Mouse (Mus musculus) heart, embryonic 15.5 days (tissue): ENCODE measurements at regions not wholly inside any gene's neighbourhood (a gene's known extent, or its start where the extent isn't known, plus 50 kb on each side); places are given as distances from the start of the nearest gene placed in this dataset.
A peak's percentile ranks its signal among the peaks of the same experiment; 100 is the strongest.

Experiments used
- ATAC-seq: fragments of 200-750 bp; cut with Nextera tagmentation; replicated peaks from 2 replicates; pipeline ENCODE4 v1.8.0; 2017; ENCODE audit warnings: low read depth, moderate TSS enrichment; ENCODE audit not compliant: insufficient number of reproducible peaks, insufficient read depth, low FRiP score
- H3K27ac ChIP-seq: fragments of 300-500 bp; sonication (generic); 2 replicates; pipeline ENCODE4 v1.5.1; 2015; ENCODE audit warnings: mild to moderate bottlenecking, inconsistent platforms
- H3K27me3 ChIP-seq: fragments of 300-500 bp; sonication (generic); 2 replicates; pipeline ENCODE4 v1.6.1; 2015; ENCODE audit warnings: inconsistent platforms
- H3K36me3 ChIP-seq: fragments of 300-500 bp; sonication (generic); 2 replicates; pipeline ENCODE4 v1.6.1; 2015; ENCODE audit warnings: mild to moderate bottlenecking, inconsistent platforms
- H3K4me1 ChIP-seq: fragments of 300-500 bp; sonication (generic); replicated peaks from 2 replicates; pipeline ENCODE4 v1.6.1; 2015; ENCODE audit warnings: inconsistent platforms
- H3K4me2 ChIP-seq: fragments of 300-500 bp; sonication (generic); 2 replicates; pipeline ENCODE4 v1.6.1; 2015; ENCODE audit warnings: inconsistent platforms, mild to moderate bottlenecking, moderate library complexity
- H3K4me3 ChIP-seq: fragments of 300-500 bp; sonication (generic); 2 replicates; pipeline ENCODE4 v1.5.1; 2015; ENCODE audit warnings: mild to moderate bottlenecking, inconsistent platforms
- H3K9ac ChIP-seq: fragments of 300-500 bp; sonication (generic); 2 replicates; pipeline ENCODE4 v1.6.1; 2015; ENCODE audit warnings: mild to moderate bottlenecking, inconsistent platforms
- H3K9me3 ChIP-seq: fragments of 300-500 bp; sonication (generic); replicated peaks from 2 replicates; pipeline ENCODE4 v1.6.1; 2016; ENCODE audit warnings: inconsistent platforms
- WGBS: fragments of 180-500 bp; shearing (Covaris S2); methylation state at CpG from one replicate; pipeline ENCODE4 v1.1.7; 2015; ENCODE audit warnings: mixed read lengths; 5-methylcytosine and 5-hydroxymethylcytosine counted together

GRCm38 (mm10) chr2:178712391-178712892, 282.1 kb downstream of the Cdh26 start:
- no peak for ATAC-seq
- Histone ChIP-seq H3K27me3 (no peaks in the 10 kb centered on the region), H3K9ac (no peak overlapping the region), H3K36me3 (no peaks in the 10 kb centered on the region), H3K4me1 (no peaks in the 10 kb centered on the region), H3K4me3 (no peak overlapping the region), H3K4me2 (no peak overlapping the region), H3K9me3 (no peaks in the 10 kb centered on the region), H3K27ac (no peak overlapping the region)
- WGBS, result 51% methylated on average over 9 of the region's 9 CpGs

GRCm38 (mm10) chr2:178715500-178716245, 285.3 kb downstream of the Cdh26 start:
- Histone ChIP-seq H3K4me2 (no peak overlapping the region), H3K9ac (no peak overlapping the region), H3K27me3 (no peaks in the 10 kb centered on the region), H3K36me3 (no peaks in the 10 kb centered on the region), H3K27ac (no peak overlapping the region), H3K4me3 (no peak overlapping the region), H3K9me3 (no peaks in the 10 kb centered on the region), H3K4me1 (no peaks in the 10 kb centered on the region)
- ATAC-seq, result no peak
- WGBS, result 78% methylated on average over 5 of the region's 5 CpGs

- no peak overlapping the region for H3K27ac ChIP-seq
- H3K4me1 ChIP-seq, result no peaks in the 10 kb centered on the region
- no peak for ATAC-seq
- H3K4me2 ChIP-seq, result no peak overlapping the region
- no peaks in the 10 kb centered on the region for H3K9me3 ChIP-seq
- no peaks in the 10 kb centered on the region; the same call in 1 of the 2 replicates for H3K27me3 ChIP-seq
- no peak overlapping the region for H3K9ac ChIP-seq
- no peaks in the 10 kb centered on the region for H3K36me3 ChIP-seq
- H3K4me3 ChIP-seq, result no peak overlapping the region
- WGBS, result 66% methylated on average over 5 of the region's 5 CpGs
These were observed 287.7 kb downstream of the Cdh26 start for GRCm38 (mm10) chr2:178718048-178718447.

- H3K4me2 ChIP-seq, result no peak overlapping the region
- H3K27me3 ChIP-seq, result peaks cover 5% of the 10 kb centered on the region; the same call in 1 of the 2 replicates
- no peak overlapping the region for H3K27ac ChIP-seq
- H3K36me3 ChIP-seq, result no peaks in the 10 kb centered on the region
- WGBS, result 45% methylated on average over 3 of the region's 3 CpGs
- H3K4me3 ChIP-seq, result no peak overlapping the region
- H3K9me3 ChIP-seq, result no peaks in the 10 kb centered on the region
- no peaks in the 10 kb centered on the region for H3K4me1 ChIP-seq
- ATAC-seq, result no peak
- H3K9ac ChIP-seq, result no peak overlapping the region
These were observed 293.1 kb downstream of the Cdh26 start for GRCm38 (mm10) chr2:178723455-178723854.

GRCm38 (mm10) chr2:178724228-178724627, 293.9 kb downstream of the Cdh26 start:
- 17% methylated on average over 5 of the region's 5 CpGs for WGBS
- H3K27ac ChIP-seq, result no peak overlapping the region
- H3K4me3 ChIP-seq, result no peak overlapping the region
- no peak for ATAC-seq
- peaks cover 9% of the 10 kb centered on the region for H3K27me3 ChIP-seq
- H3K9me3 ChIP-seq, result no peaks in the 10 kb centered on the region
- no peak overlapping the region for H3K4me2 ChIP-seq
- no peaks in the 10 kb centered on the region for H3K4me1 ChIP-seq
- H3K9ac ChIP-seq, result no peak overlapping the region
- H3K36me3 ChIP-seq, result no peaks in the 10 kb centered on the region

GRCm38 (mm10) chr2:178727930-178728793, 297.8 kb downstream of the Cdh26 start:
- Histone ChIP-seq H3K4me1 (no peaks in the 10 kb centered on the region), H3K27ac (no peak overlapping the region), H3K27me3 (peaks cover 15% of the 10 kb centered on the region), H3K9ac (no peak overlapping the region), H3K4me2 (peak overlapping the region; percentile 25; the same call in 1 of the 2 replicates), H3K36me3 (no peaks in the 10 kb centered on the region), H3K9me3 (no peaks in the 10 kb centered on the region), H3K4me3 (no peak overlapping the region)
- 13% methylated on average over 17 of the region's 17 CpGs for WGBS
- ATAC-seq, result no peak

- Histone ChIP-seq H3K9me3 (no peaks in the 10 kb centered on the region), H3K4me3 (no peak overlapping the region), H3K4me1 (no peaks in the 10 kb centered on the region), H3K36me3 (no peaks in the 10 kb centered on the region), H3K27ac (no peak overlapping the region), H3K4me2 (peak overlapping the region; percentile 25; the same call in 1 of the 2 replicates), H3K27me3 (peaks cover 15% of the 10 kb centered on the region), H3K9ac (no peak overlapping the region)
- WGBS, result 10% methylated on average over 7 of the region's 7 CpGs
- no peak for ATAC-seq
These were observed 298.4 kb downstream of the Cdh26 start for GRCm38 (mm10) chr2:178728794-178729120.

GRCm38 (mm10) chr2:178735099-178735498, 304.8 kb downstream of the Cdh26 start:
- no peak for ATAC-seq
- Histone ChIP-seq H3K9ac (no peak overlapping the region), H3K4me2 (no peak overlapping the region), H3K27ac (no peak overlapping the region), H3K36me3 (no peaks in the 10 kb centered on the region), H3K27me3 (0 out of 2 replicates have a peak, but pooled peaks cover 2% of the 10 kb centered on the region), H3K4me1 (no peaks in the 10 kb centered on the region), H3K4me3 (no peak overlapping the region), H3K9me3 (no peaks in the 10 kb centered on the region)
- WGBS, result 3% methylated on average over 2 of the region's 2 CpGs

- no peaks in the 10 kb centered on the region for H3K27me3 ChIP-seq
- 60% methylated on average over 4 of the region's 4 CpGs for whole genome bisulfite sequencing
- no peak overlapping the region for H3K27ac ChIP-seq
These were observed 314.3 kb downstream of the Cdh26 start for GRCm38 (mm10) chr2:178744617-178745016.

GRCm38 (mm10) chr2:178745296-178746015, 315.1 kb downstream of the Cdh26 start:
- H3K9ac ChIP-seq, result no peak overlapping the region
- WGBS, result 72% methylated on average over 14 of the region's 14 CpGs
- no peak overlapping the region for H3K4me2 ChIP-seq
- no peak overlapping the region for H3K4me3 ChIP-seq
- no peaks in the 10 kb centered on the region for H3K9me3 ChIP-seq
- no peaks in the 10 kb centered on the region for H3K27me3 ChIP-seq
- H3K4me1 ChIP-seq, result no peaks in the 10 kb centered on the region
- H3K36me3 ChIP-seq, result no peaks in the 10 kb centered on the region
- no peak for ATAC-seq
- H3K27ac ChIP-seq, result no peak overlapping the region

More at GRCm38 (mm10) chr2:178744617-178745016, 314.3 kb downstream of the Cdh26 start:
- Histone ChIP-seq H3K9ac (no peak overlapping the region), H3K4me1 (no peaks in the 10 kb centered on the region), H3K36me3 (no peaks in the 10 kb centered on the region), H3K9me3 (no peaks in the 10 kb centered on the region), H3K4me2 (no peak overlapping the region), H3K4me3 (no peak overlapping the region)
- no peak for ATAC-seq

- Histone ChIP-seq H3K4me2 (no peak overlapping the region), H3K4me3 (no peak overlapping the region), H3K4me1 (no peaks in the 10 kb centered on the region), H3K9ac (no peak overlapping the region), H3K27ac (no peak overlapping the region), H3K36me3 (no peaks in the 10 kb centered on the region), H3K9me3 (no peaks in the 10 kb centered on the region), H3K27me3 (no peaks in the 10 kb centered on the region)
- no peak for ATAC-seq
- 79% methylated on average over 1 of the region's 1 CpGs for WGBS
These were observed 320.9 kb downstream of the Cdh26 start for GRCm38 (mm10) chr2:178751247-178751646.
